Mouse (Mus musculus) frontal cortex, adult (tissue): Measurements from ENCODE around the gene Zfp42.

Experiments used
- ATAC-seq: cut with Nextera tagmentation; 2 replicates; pipeline ENCODE4 v1.9.2; 2017; ENCODE audit warnings: mild to moderate bottlenecking, moderate library complexity, mixed read lengths; ENCODE audit not compliant: low TSS enrichment

The Zfp42 gene

GRCm38 (mm10) chr8:43251653-43252052, 55.1 kb downstream of the Zfp42 start:
- no peak for ATAC-seq

GRCm38 (mm10) chr8:43248707-43249106, 58.1 kb downstream of the Zfp42 start:
- ATAC-seq: no peak
